Mouse (Mus musculus) stomach, embryonic 16.5 days (tissue): ENCODE measurements around the gene Ctps2. TPM values are rescaled to one million over a fixed set of nuclear protein-coding genes. Genes with fewer than 3 reads are reported as not detected.
A peak's percentile ranks its signal among the peaks of the same experiment; 100 is the strongest.

Experiments
- ATAC-seq: fragments of 200-750 bp; cut with Nextera tagmentation; 2 replicates; pipeline ENCODE4 v1.8.0; 2017; ENCODE audit warnings: moderate number of reproducible peaks, moderate TSS enrichment; ENCODE audit not compliant: insufficient read depth, low FRiP score
- H3K27ac ChIP-seq: fragments of 300-500 bp; sonication (generic); 2 replicates; pipeline ENCODE4 v1.5.1; 2014; ENCODE audit warnings: low read length
- H3K27me3 ChIP-seq: fragments of 300-500 bp; sonication (generic); 2 replicates; pipeline ENCODE4 v1.6.1; 2014; ENCODE audit warnings: low read length, control low read depth, mixed read lengths; ENCODE audit not compliant: control insufficient read depth, insufficient read depth
- H3K36me3 ChIP-seq: fragments of 300-500 bp; sonication (generic); 2 replicates; pipeline ENCODE4 v1.6.1; 2014; ENCODE audit warnings: low read length; ENCODE audit not compliant: control insufficient read depth, insufficient read depth
- H3K4me1 ChIP-seq: fragments of 300-500 bp; sonication (generic); 2 replicates; pipeline ENCODE4 v1.6.1; 2014; ENCODE audit warnings: low read length, control low read depth, mixed read lengths; ENCODE audit not compliant: control insufficient read depth, insufficient read depth
- H3K4me2 ChIP-seq: fragments of 300-500 bp; sonication (generic); 2 replicates; pipeline ENCODE4 v1.6.1; 2014; ENCODE audit warnings: low read depth, low read length, mixed read lengths
- H3K4me3 ChIP-seq: fragments of 300-500 bp; sonication (generic); replicated peaks from 2 replicates; pipeline ENCODE4 v1.5.1; 2014; ENCODE audit warnings: mild to moderate bottlenecking, low read length
- H3K9ac ChIP-seq: fragments of 300-500 bp; sonication (generic); 2 replicates; pipeline ENCODE4 v1.6.1; 2014; ENCODE audit warnings: low read length
- H3K9me3 ChIP-seq: fragments of 300-500 bp; sonication (generic); replicated peaks from 2 replicates; pipeline ENCODE4 v1.6.1; 2016; ENCODE audit warnings: low read length, control low read depth; ENCODE audit not compliant: control insufficient read depth
- WGBS: fragments of 180-500 bp; shearing (Covaris S2); extraction: QIAGEN DNeasy Blood & Tissue Kit; methylation state at CpG from one replicate; pipeline ENCODE4 v1.1.7; 2014; 5-methylcytosine and 5-hydroxymethylcytosine counted together
- polyA plus RNA-seq: library from polyadenylated mRNA; unstranded; fragments of >200 nt; fragmentation: Nextera tagmentation; extraction: Ambion mirVana; gene quantifications from 2 replicates; pipeline ENCODE4 v1.2.1, GENCODE M21; 2015

Gene Ctps2
- polyA plus RNA-seq, 1 experiment from 2014 or later = 84.5 TPM

DNA sequence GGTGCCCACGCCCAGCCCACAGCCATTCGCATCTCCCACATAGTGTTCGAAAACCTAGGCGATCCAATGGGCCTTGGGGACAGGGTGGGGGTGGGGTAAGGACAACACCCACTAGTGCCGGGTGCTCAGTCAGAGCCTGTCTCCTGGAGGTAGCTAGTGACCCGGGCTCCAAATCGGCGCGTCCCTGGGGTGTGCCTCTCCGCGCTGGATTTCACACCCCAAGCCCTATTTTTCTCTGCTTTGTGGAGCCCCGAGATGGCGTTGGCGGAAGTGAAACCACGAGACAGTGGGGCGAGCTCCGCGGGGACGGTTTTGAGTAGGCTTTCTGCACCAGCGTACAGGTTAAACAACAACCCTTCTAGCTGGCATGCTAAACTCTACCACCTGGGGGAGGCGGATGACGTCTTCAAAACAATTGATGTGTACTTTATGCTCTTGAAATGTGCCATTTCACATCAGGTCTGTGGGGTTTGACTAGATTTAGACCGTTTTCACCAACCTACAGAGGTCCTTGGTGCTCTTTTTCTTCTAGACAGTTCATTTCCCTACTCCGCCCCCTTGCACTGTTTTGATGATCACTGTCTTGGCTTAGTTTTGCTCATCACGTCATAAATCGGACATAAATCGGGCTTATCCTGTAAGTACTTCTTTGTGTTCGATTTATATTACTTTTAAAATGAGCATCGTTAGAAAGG is 1.1 kb downstream of the Ctps2 start:
- H3K27me3 ChIP-seq = no peaks in the 10 kb centered on the region; the same call in 1 of the 2 replicates
- peak overlapping the region; percentile 64 for H3K4me3 ChIP-seq
- no peaks in the 10 kb centered on the region for H3K9me3 ChIP-seq
- peak overlapping the region; percentile 52 for H3K4me2 ChIP-seq
- ATAC-seq = peak; percentile 78
- 17% methylated on average over 29 of the region's 29 CpGs for WGBS
- H3K4me1 ChIP-seq = no peaks in the 10 kb centered on the region
- peak overlapping the region; percentile 88 for H3K27ac ChIP-seq
- no peaks in the 10 kb centered on the region for H3K36me3 ChIP-seq
- H3K9ac ChIP-seq = peak overlapping the region; percentile 78

DNA sequence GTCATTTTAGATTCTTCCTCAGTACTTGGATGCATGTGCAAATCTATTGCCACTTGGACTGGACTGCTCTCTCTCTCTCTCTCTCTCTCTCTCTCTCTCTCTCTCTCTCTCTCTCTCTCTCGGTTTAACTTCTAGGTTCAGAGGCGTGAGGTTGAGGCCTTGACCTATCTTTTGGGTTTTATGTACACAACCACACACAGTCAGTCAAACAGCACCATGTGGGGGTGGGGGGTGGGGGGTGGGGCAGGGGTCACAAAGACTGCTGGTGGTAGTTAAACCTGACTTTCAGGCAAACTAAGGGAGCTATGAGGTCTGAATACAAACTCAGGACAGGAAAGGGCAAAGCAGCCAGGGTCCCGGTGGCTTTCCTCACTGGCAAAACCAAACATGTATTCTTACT is 6.5 kb downstream of the Ctps2 start:
- WGBS = 78% methylated on average over 3 of the region's 3 CpGs
- Histone ChIP-seq H3K27me3 (no peaks in the 10 kb centered on the region), H3K36me3 (0 out of 2 replicates have a peak, but pooled peaks cover 3% of the 10 kb centered on the region), H3K27ac (no peak overlapping the region), H3K4me3 (no peak overlapping the region), H3K4me2 (no peak overlapping the region), H3K4me1 (no peaks in the 10 kb centered on the region), H3K9me3 (no peaks in the 10 kb centered on the region), H3K9ac (no peak overlapping the region)
- ATAC-seq = no peak

GRCm38 (mm10) chrX:162913651-162914050 is 12.6 kb downstream of the Ctps2 start:
- Histone ChIP-seq H3K27me3 (no peaks in the 10 kb centered on the region), H3K4me3 (no peak overlapping the region), H3K27ac (no peak overlapping the region), H3K9me3 (no peaks in the 10 kb centered on the region), H3K4me1 (no peaks in the 10 kb centered on the region), H3K36me3 (peaks cover 8% of the 10 kb centered on the region; the same call in 1 of the 2 replicates), H3K9ac (no peak overlapping the region), H3K4me2 (no peak overlapping the region)
- ATAC-seq = no peak
- 93% methylated on average over 3 of the region's 3 CpGs for WGBS

DNA sequence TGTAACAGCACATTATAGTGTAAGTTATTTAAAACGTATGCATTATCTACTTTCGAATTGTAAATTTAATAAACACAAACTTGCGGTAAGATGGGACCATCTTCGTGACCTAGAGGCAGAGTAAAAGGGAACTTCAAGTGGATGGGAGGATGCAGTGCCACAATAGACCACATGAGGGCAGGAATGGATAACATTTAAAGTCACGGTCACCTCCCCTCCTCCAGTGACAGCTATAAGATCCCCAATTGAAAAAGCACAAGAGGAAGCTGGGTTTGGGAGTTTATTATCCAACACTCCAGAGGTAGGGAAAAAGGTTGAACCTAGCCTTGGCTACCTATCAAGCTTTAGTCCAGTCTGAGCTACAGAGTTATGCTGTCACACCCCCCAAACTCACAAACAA is 14.7 kb downstream of the Ctps2 start:
- Histone ChIP-seq H3K27ac (no peak overlapping the region), H3K27me3 (no peaks in the 10 kb centered on the region), H3K4me2 (no peak overlapping the region), H3K4me1 (no peaks in the 10 kb centered on the region), H3K9ac (no peak overlapping the region), H3K9me3 (no peaks in the 10 kb centered on the region), H3K36me3 (peaks cover 5% of the 10 kb centered on the region; the same call in 1 of the 2 replicates), H3K4me3 (no peak overlapping the region)
- ATAC-seq = no peak
- WGBS = 37% methylated on average over 5 of the region's 5 CpGs

DNA sequence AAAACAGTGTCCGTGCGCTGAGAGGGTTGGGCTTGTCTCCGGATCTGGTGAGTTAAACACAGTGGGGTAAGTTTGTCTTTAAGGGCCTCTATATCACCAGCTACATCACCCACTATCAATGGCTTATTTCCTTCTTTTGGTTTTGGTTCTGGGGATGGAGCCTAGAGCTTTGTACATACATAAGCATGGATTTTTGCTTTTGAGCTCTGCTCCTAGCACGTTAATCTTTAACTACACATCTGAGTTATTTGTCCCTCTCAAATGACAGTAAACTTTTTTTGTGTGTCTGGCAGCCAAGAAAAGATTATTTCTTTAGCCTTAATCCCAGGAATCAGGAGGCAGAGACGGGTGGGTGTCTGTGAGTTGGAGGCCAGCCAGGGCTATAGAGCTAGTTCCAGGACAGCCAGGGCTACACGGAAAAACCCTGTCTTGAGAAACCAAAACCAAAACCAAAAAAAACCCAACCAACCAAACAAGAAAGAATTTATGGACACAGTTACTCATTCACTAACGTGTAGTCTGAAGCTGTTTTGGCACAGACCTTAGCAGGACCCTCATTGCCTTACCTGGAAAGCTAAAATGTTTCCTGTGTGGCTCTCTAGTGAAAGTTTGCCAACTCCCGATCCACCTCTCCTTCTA is 20.6 kb downstream of the Ctps2 start:
- H3K27ac ChIP-seq = no peak overlapping the region
- no peaks in the 10 kb centered on the region for H3K9me3 ChIP-seq
- no peak for ATAC-seq
- WGBS = 68% methylated on average over 8 of the region's 8 CpGs
- H3K4me3 ChIP-seq = no peak overlapping the region
- H3K4me1 ChIP-seq = no peaks in the 10 kb centered on the region
- H3K4me2 ChIP-seq = no peak overlapping the region
- no peaks in the 10 kb centered on the region; the same call in 1 of the 2 replicates for H3K27me3 ChIP-seq
- no peaks in the 10 kb centered on the region for H3K36me3 ChIP-seq
- H3K9ac ChIP-seq = no peak overlapping the region

GRCm38 (mm10) chrX:162931467-162931866 is 30.4 kb downstream of the Ctps2 start:
- ATAC-seq = no peak
- Histone ChIP-seq H3K4me1 (no peaks in the 10 kb centered on the region), H3K36me3 (peaks cover 3% of the 10 kb centered on the region; the same call in 1 of the 2 replicates), H3K27ac (no peak overlapping the region), H3K27me3 (no peaks in the 10 kb centered on the region), H3K4me3 (no peak overlapping the region), H3K4me2 (no peak overlapping the region), H3K9ac (no peak overlapping the region), H3K9me3 (no peaks in the 10 kb centered on the region)
- WGBS = 88% methylated on average over 2 of the region's 2 CpGs

- H3K9ac ChIP-seq = no peak overlapping the region
- H3K4me2 ChIP-seq = no peak overlapping the region
- 66% methylated on average over 1 of the region's 1 CpGs for WGBS
- H3K27me3 ChIP-seq = no peaks in the 10 kb centered on the region
- H3K9me3 ChIP-seq = no peaks in the 10 kb centered on the region
- H3K36me3 ChIP-seq = no peaks in the 10 kb centered on the region
- no peak overlapping the region for H3K27ac ChIP-seq
- no peak for ATAC-seq
- no peaks in the 10 kb centered on the region for H3K4me1 ChIP-seq
- H3K4me3 ChIP-seq = no peak overlapping the region
These were observed 41.0 kb downstream of the Ctps2 start for GRCm38 (mm10) chrX:162942027-162942426.

GRCm38 (mm10) chrX:162949811-162950439 is 48.9 kb downstream of the Ctps2 start:
- no peaks in the 10 kb centered on the region for H3K4me1 ChIP-seq
- no peak overlapping the region for H3K9ac ChIP-seq
- H3K9me3 ChIP-seq = no peaks in the 10 kb centered on the region
- H3K27me3 ChIP-seq = no peaks in the 10 kb centered on the region
- no peak overlapping the region for H3K27ac ChIP-seq
- ATAC-seq = no peak
- H3K4me2 ChIP-seq = no peak overlapping the region
- 28% methylated on average over 3 of the region's 3 CpGs for WGBS
- H3K4me3 ChIP-seq = no peak overlapping the region
- H3K36me3 ChIP-seq = no peaks in the 10 kb centered on the region

GRCm38 (mm10) chrX:162957921-162958320 is 56.9 kb downstream of the Ctps2 start:
- no peaks in the 10 kb centered on the region for H3K27me3 ChIP-seq
- WGBS = 80% methylated on average over 3 of the region's 3 CpGs
- no peaks in the 10 kb centered on the region for H3K4me1 ChIP-seq
- no peak overlapping the region for H3K4me3 ChIP-seq
- no peaks in the 10 kb centered on the region for H3K9me3 ChIP-seq
- H3K4me2 ChIP-seq = no peak overlapping the region
- no peaks in the 10 kb centered on the region for H3K36me3 ChIP-seq
- ATAC-seq = no peak
- no peak overlapping the region for H3K27ac ChIP-seq
- H3K9ac ChIP-seq = no peak overlapping the region
